ENCODE assay signal across 19 mouse cellular contexts in genomic region chr2:72627915-72628314, GRCm38 (mm10).
DNase-seq lines count a peak whose midpoint lies in the region; ATAC-seq and TF ChIP-seq lines count a peak whose summit lies in the region.
"Had no signal": no experiment of that assay in that cellular context is flagged by ENCODE, and none has a peak within 500 bp of the region (broad histone marks: within the 10 kb centered on the region; RNA-seq: fewer than 3 reads in every experiment).

No protein-coding gene starts in this region.

- H3K4me1 ChIP-seq in hindbrain, postnatal 0 days (ENCODE audit: insufficient read depth, low read length) = peaks cover 13% of the 10 kb centered on the region
- H3K4me1 ChIP-seq in hindbrain, embryonic 12.5 days = peaks cover 16% of the 10 kb centered on the region; the same call in 1 of the 2 replicates
- H3K4me1 ChIP-seq in midbrain, postnatal 0 days (ENCODE audit: insufficient read depth, low read length) = no peaks in the 10 kb centered on the region; the same call in 1 of the 2 replicates
- H3K4me1 ChIP-seq in midbrain, embryonic 10.5 days = peaks cover 9% of the 10 kb centered on the region

- no peaks in the 10 kb centered on the region for H3K27me3 ChIP-seq in hindbrain, postnatal 0 days (ENCODE audit: insufficient read depth, low read length)
- H3K27me3 ChIP-seq in hindbrain, embryonic 12.5 days = peaks cover 4% of the 10 kb centered on the region; the same call in 1 of the 2 replicates
- H3K27me3 ChIP-seq in midbrain, postnatal 0 days (ENCODE audit: insufficient read depth, low read length) = 0 out of 2 replicates have a peak, but pooled peaks cover 5% of the 10 kb centered on the region
- peaks cover 22% of the 10 kb centered on the region for H3K27me3 ChIP-seq in midbrain, embryonic 10.5 days (ENCODE audit: low read depth, poor library complexity, severe bottlenecking)
- H3K27me3 ChIP-seq: hindbrain, embryonic 13.5 days; limb, embryonic 15.5 days had no signal

- peak; percentile 83 to 85 for DNase-seq in cerebellum, postnatal 10 days
- DNase-seq in cerebellum, postnatal 4 days (ENCODE audit: low spot score in 2 of 2) = no peak
- peak; percentile 31 for DNase-seq in hindbrain, postnatal 0 days (ENCODE audit: low spot score)
- DNase-seq in midbrain, postnatal 0 days (ENCODE audit: low spot score) = peak; percentile 41
- no peak for DNase-seq in midbrain, embryonic 10.5 days (ENCODE audit: low spot score)
- peak; percentile 28 for DNase-seq in lung, postnatal 36 days
- DNase-seq: B cell, adult 2 months; cerebellum, adult 11 months; gastrocnemius, postnatal 36 days; right cerebral cortex, postnatal 4 days had no signal

- no peak for ATAC-seq in hindbrain, postnatal 0 days
- no peak for ATAC-seq in hindbrain, embryonic 12.5 days (ENCODE audit: low FRiP score)
- ATAC-seq in midbrain, postnatal 0 days (ENCODE audit: low FRiP score) = no peak
- ATAC-seq in megakaryocyte-erythroid progenitor cell, adult 5-6 weeks (replicated peaks; ENCODE audit: low FRiP score, low TSS enrichment, poor library complexity, severe bottlenecking) = no peak
- ATAC-seq: intestine, embryonic 16.5 days had no signal

- no peak overlapping the region for H3K27ac ChIP-seq in hindbrain, postnatal 0 days
- H3K27ac ChIP-seq in hindbrain, embryonic 12.5 days = no peak overlapping the region
- H3K27ac ChIP-seq in midbrain, postnatal 0 days (ENCODE audit: low read depth, low read length) = no peak overlapping the region
- H3K27ac ChIP-seq in midbrain, embryonic 10.5 days (replicated peaks) = no peak overlapping the region
- H3K27ac ChIP-seq: kidney, postnatal 0 days; layer of hippocampus, adult 2 months; left cerebral cortex, adult 2 months; limb, embryonic 15.5 days had no signal

- H3K4me3 ChIP-seq in hindbrain, postnatal 0 days (ENCODE audit: low read length) = no peak overlapping the region
- no peak overlapping the region for H3K4me3 ChIP-seq in hindbrain, embryonic 12.5 days
- no peak overlapping the region for H3K4me3 ChIP-seq in midbrain, postnatal 0 days (ENCODE audit: low read depth, low read length)
- H3K4me3 ChIP-seq in midbrain, embryonic 10.5 days = no peak overlapping the region
- H3K4me3 ChIP-seq: erythroblast, embryonic 14.5 days; hindbrain, embryonic 13.5 days; layer of hippocampus, adult 2 months; left cerebral cortex, adult 2 months; limb, embryonic 15.5 days had no signal

- 32% methylated on average over 3 of the region's 3 CpGs for WGBS in hindbrain, postnatal 0 days
- WGBS in hindbrain, embryonic 12.5 days = 64% methylated on average over 3 of the region's 3 CpGs
- WGBS in midbrain, postnatal 0 days = 53% methylated on average over 3 of the region's 3 CpGs
- WGBS in midbrain, embryonic 10.5 days = 92% methylated on average over 3 of the region's 3 CpGs

- no peak for TF ChIP-seq CTCF in hindbrain, postnatal 0 days (IDR thresholded peaks at IDR 0.05; ENCODE audit: low read depth)
- no peak for TF ChIP-seq CTCF in midbrain, postnatal 0 days (IDR thresholded peaks at IDR 0.05)

- H3K9me3 ChIP-seq in hindbrain, postnatal 0 days (ENCODE audit: low read length) = no peaks in the 10 kb centered on the region
- no peaks in the 10 kb centered on the region for H3K9me3 ChIP-seq in hindbrain, embryonic 12.5 days (replicated peaks)
- no peaks in the 10 kb centered on the region for H3K9me3 ChIP-seq in midbrain, postnatal 0 days (ENCODE audit: low read length)
- H3K9me3 ChIP-seq in midbrain, embryonic 10.5 days (replicated peaks) = no peaks in the 10 kb centered on the region
- H3K9me3 ChIP-seq: hindbrain, embryonic 13.5 days; limb, embryonic 15.5 days had no signal

- no peaks in the 10 kb centered on the region for H3K36me3 ChIP-seq in hindbrain, postnatal 0 days (ENCODE audit: insufficient read depth, low read length)
- H3K36me3 ChIP-seq in hindbrain, embryonic 12.5 days = no peaks in the 10 kb centered on the region
- H3K36me3 ChIP-seq in midbrain, postnatal 0 days (ENCODE audit: insufficient read depth, low read length) = no peaks in the 10 kb centered on the region
- no peaks in the 10 kb centered on the region for H3K36me3 ChIP-seq in midbrain, embryonic 10.5 days
- H3K36me3 ChIP-seq: hindbrain, embryonic 13.5 days; limb, embryonic 15.5 days had no signal

- H3K4me2 ChIP-seq in hindbrain, postnatal 0 days (ENCODE audit: low read depth, low read length) = no peak overlapping the region
- no peak overlapping the region for H3K4me2 ChIP-seq in hindbrain, embryonic 12.5 days (replicated peaks)
- no peak overlapping the region for H3K4me2 ChIP-seq in midbrain, postnatal 0 days (ENCODE audit: low read depth, low read length, poor library complexity, severe bottlenecking)
- H3K4me2 ChIP-seq: hindbrain, embryonic 13.5 days; limb, embryonic 15.5 days had no signal

- no peak overlapping the region for H3K9ac ChIP-seq in hindbrain, postnatal 0 days (replicated peaks; ENCODE audit: low read length)
- H3K9ac ChIP-seq in hindbrain, embryonic 12.5 days = no peak overlapping the region
- H3K9ac ChIP-seq in midbrain, postnatal 0 days (replicated peaks; ENCODE audit: low read length, poor library complexity, severe bottlenecking) = no peak overlapping the region
- H3K9ac ChIP-seq: hindbrain, embryonic 13.5 days; limb, embryonic 15.5 days had no signal

Comparison
In these comparisons a context has a peak if more than half of its experiments do, and no peak if none do; other contexts are left out.
1. DNase-seq: peak in cerebellum, postnatal 10 days (2 of 2), hindbrain, postnatal 0 days (single experiment), midbrain, postnatal 0 days (single experiment) and lung, postnatal 36 days (single experiment); none in cerebellum, postnatal 4 days (0 of 2) and midbrain, embryonic 10.5 days (single experiment).